Mouse (Mus musculus) adrenal gland, adult 10 weeks (tissue): ENCODE results near the gene Ntng2. TPM values are rescaled to one million over a fixed set of nuclear protein-coding genes. Genes with fewer than 3 reads are reported as not detected.

Experiments used
- polyA plus RNA-seq: library from polyadenylated mRNA; stranded (reverse); fragments of 350-450 nt; fragmentation: Illumina TruSeq; extraction: RNeasy Lipid Tissue Mini Kit (QIAGEN cat#74804); gene quantifications from one replicate; pipeline ENCODE4 v1.2.3, GENCODE M21; 2014; ENCODE audit warnings: low read depth, low replicate concordance

The Ntng2 gene
- not detected for polyA plus RNA-seq

DNA sequence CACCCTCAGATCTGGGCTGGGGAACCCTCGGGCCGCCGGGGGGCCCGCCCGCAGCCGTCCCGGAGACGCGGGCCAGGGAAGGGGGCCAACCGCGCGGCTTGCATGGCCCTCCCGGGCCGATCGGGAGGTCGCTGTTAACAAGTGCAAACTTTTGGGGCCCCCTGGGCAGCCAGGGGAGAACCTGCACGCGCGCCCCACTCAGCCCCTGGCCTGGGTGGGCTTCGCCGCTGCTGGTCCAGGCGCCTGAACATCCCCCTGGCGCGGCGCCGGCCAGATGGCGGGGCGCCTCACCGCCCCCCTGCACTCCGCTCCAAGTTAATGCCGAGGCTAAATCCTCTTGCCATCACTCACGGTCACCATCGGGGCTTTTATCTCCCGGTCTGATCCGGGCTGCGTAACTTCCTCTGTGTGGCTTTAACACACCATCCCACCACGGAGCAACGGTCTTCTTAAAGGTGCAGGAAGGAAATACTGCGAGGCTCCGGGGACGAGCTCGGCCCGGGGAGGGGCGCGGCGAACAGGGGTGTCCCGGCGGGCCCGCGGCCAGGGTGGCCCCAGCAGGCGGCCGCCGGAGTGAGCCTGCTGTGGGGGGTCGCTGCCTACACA, at the start of gene Ntng2:
Ntng2 (minus strand) TSS at position 407 of the 606 bp plus-strand sequence.

Other genes with a start within 250 kb of the Ntng2 start
- not detected for gene Cfap77, start 197.9 kb downstream of the Ntng2 start, polyA plus RNA-seq
- 8.7 TPM for gene Ttf1, start 192.7 kb downstream of the Ntng2 start, polyA plus RNA-seq
- 59.0 TPM for gene Setx, start 128.8 kb downstream of the Ntng2 start, polyA plus RNA-seq
- 4.1 TPM for gene Med27, start 93.8 kb upstream of the Ntng2 start, polyA plus RNA-seq